Mouse (Mus musculus) limb, embryonic 13.5 days (tissue): ENCODE results near the gene Dbf4. TPM values are rescaled to one million over a fixed set of nuclear protein-coding genes. Genes with fewer than 3 reads are reported as not detected.

Source experiments
- ATAC-seq: fragments of 200-750 bp; cut with Nextera tagmentation; 2 replicates; pipeline ENCODE4 v1.8.0; 2017; ENCODE audit warnings: low read depth, moderate number of reproducible peaks, moderate TSS enrichment; ENCODE audit not compliant: low FRiP score
- H3K27ac ChIP-seq: fragments of 300-500 bp; sonication (generic); 2 replicates; pipeline ENCODE4 v1.5.1; 2015; ENCODE audit warnings: inconsistent platforms, mild to moderate bottlenecking, moderate library complexity
- H3K27me3 ChIP-seq: fragments of 300-500 bp; sonication (generic); 2 replicates; pipeline ENCODE4 v1.6.1; 2015; ENCODE audit warnings: mild to moderate bottlenecking, inconsistent platforms
- H3K36me3 ChIP-seq: fragments of 300-500 bp; sonication (generic); 2 replicates; pipeline ENCODE4 v1.6.1; 2015; ENCODE audit warnings: inconsistent platforms, mild to moderate bottlenecking, moderate library complexity
- H3K4me1 ChIP-seq: fragments of 300-500 bp; sonication (generic); 2 replicates; pipeline ENCODE4 v1.6.1; 2015; ENCODE audit warnings: inconsistent platforms
- H3K4me2 ChIP-seq: fragments of 300-500 bp; sonication (generic); replicated peaks from 2 replicates; pipeline ENCODE4 v1.6.1; 2015; ENCODE audit warnings: inconsistent platforms, mild to moderate bottlenecking, moderate library complexity
- H3K4me3 ChIP-seq: fragments of 300-500 bp; sonication (generic); 2 replicates; pipeline ENCODE4 v1.5.1; 2015; ENCODE audit warnings: moderate library complexity, mild to moderate bottlenecking, inconsistent platforms
- H3K9ac ChIP-seq: fragments of 300-500 bp; sonication (generic); 2 replicates; pipeline ENCODE4 v1.6.1; 2015; ENCODE audit warnings: mild to moderate bottlenecking, inconsistent platforms
- H3K9me3 ChIP-seq: fragments of 300-500 bp; sonication (generic); 2 replicates; pipeline ENCODE4 v1.6.1; 2016; ENCODE audit warnings: inconsistent platforms
- WGBS: fragments of 180-500 bp; shearing (Covaris S2); methylation state at CpG from one replicate; pipeline ENCODE4 v1.1.7; 2015; 5-methylcytosine and 5-hydroxymethylcytosine counted together
- polyA plus RNA-seq: library from polyadenylated mRNA; unstranded; fragments of >200 nt; fragmentation: Nextera tagmentation; extraction: Ambion mirVana; gene quantifications from 2 replicates; pipeline ENCODE4 v1.2.1, GENCODE M21; 2015

Dbf4 gene
- polyA plus RNA-seq, 1 experiment from 2014 or later, result 39.2 TPM

GRCm38 (mm10) chr5:8356885-8357651, 65.4 kb downstream of the Dbf4 start:
- Histone ChIP-seq H3K4me3 (no peak overlapping the region), H3K9ac (no peak overlapping the region), H3K9me3 (no peaks in the 10 kb centered on the region), H3K27me3 (no peaks in the 10 kb centered on the region), H3K4me2 (no peak overlapping the region), H3K4me1 (peaks cover 13% of the 10 kb centered on the region), H3K36me3 (peaks cover 2% of the 10 kb centered on the region; the same call in 1 of the 2 replicates), H3K27ac (no peak overlapping the region)
- WGBS, result 55% methylated on average over 13 of the region's 13 CpGs
- ATAC-seq, result no peak

- H3K4me3 ChIP-seq, result no peak overlapping the region
- no peak overlapping the region for H3K9ac ChIP-seq
- ATAC-seq, result no peak; the same call in 1 of the 2 replicates
- no peak overlapping the region for H3K4me2 ChIP-seq
- H3K36me3 ChIP-seq, result peaks cover 2% of the 10 kb centered on the region; the same call in 1 of the 2 replicates
- H3K4me1 ChIP-seq, result peaks cover 13% of the 10 kb centered on the region
- no peaks in the 10 kb centered on the region for H3K27me3 ChIP-seq
- H3K9me3 ChIP-seq, result no peaks in the 10 kb centered on the region
- H3K27ac ChIP-seq, result no peak overlapping the region
- 36% methylated on average over 2 of the region's 2 CpGs for WGBS
Observed at GRCm38 (mm10) chr5:8356326-8356725, 66.2 kb downstream of the Dbf4 start.

- Histone ChIP-seq H3K36me3 (no peaks in the 10 kb centered on the region), H3K4me1 (no peaks in the 10 kb centered on the region), H3K9ac (no peak overlapping the region), H3K4me3 (no peak overlapping the region), H3K4me2 (no peak overlapping the region), H3K9me3 (no peaks in the 10 kb centered on the region), H3K27ac (no peak overlapping the region), H3K27me3 (no peaks in the 10 kb centered on the region)
- no peak for ATAC-seq
- 45% methylated on average over 10 of the region's 10 CpGs for WGBS
Observed at GRCm38 (mm10) chr5:8349557-8349956, 73.0 kb downstream of the Dbf4 start.

Other genes starting within 250 kb of the Dbf4 start
- gene Adam22, start 54.6 kb downstream of the Dbf4 start, polyA plus RNA-seq, result 13.7 and 14.6 TPM in 2 replicates
- gene Slc25a40, start 134 bp upstream of the Dbf4 start, polyA plus RNA-seq, result 13.4 and 14.3 TPM in 2 replicates
- 5.6 and 6.8 TPM in 2 replicates for gene Rundc3b, start 200.2 kb upstream of the Dbf4 start, polyA plus RNA-seq
- gene Abcb1a, start 237.4 kb upstream of the Dbf4 start, polyA plus RNA-seq, result 0.28 and 0.29 TPM in 2 replicates